Mouse (Mus musculus) heart, embryonic 11.5 days (tissue): ENCODE measurements at regions not wholly inside any gene's neighbourhood (a gene's known extent, or its start where the extent isn't known, plus 50 kb on each side); places are given as distances from the start of the nearest gene placed in this dataset.

ENCODE experiments used
- ATAC-seq: fragments of 200-750 bp; cut with Nextera tagmentation; replicated peaks from 2 replicates; pipeline ENCODE4 v1.8.0; 2017; ENCODE audit warnings: moderate library complexity; ENCODE audit not compliant: insufficient number of reproducible peaks, low FRiP score, low TSS enrichment
- H3K27ac ChIP-seq: fragments of 300-500 bp; sonication (generic); 2 replicates; pipeline ENCODE4 v1.5.1; 2014; ENCODE audit warnings: mild to moderate bottlenecking, low read depth, low read length
- H3K27me3 ChIP-seq: fragments of 300-500 bp; sonication (generic); 2 replicates; pipeline ENCODE4 v1.6.1; 2014; ENCODE audit warnings: mild to moderate bottlenecking, low read length, mixed read lengths; ENCODE audit not compliant: control insufficient read depth, insufficient read depth
- H3K36me3 ChIP-seq: fragments of 300-500 bp; sonication (generic); 2 replicates; pipeline ENCODE4 v1.6.1; 2014; ENCODE audit warnings: mild to moderate bottlenecking, low read length, moderate library complexity, mixed read lengths; ENCODE audit not compliant: control insufficient read depth, insufficient read depth
- H3K4me1 ChIP-seq: fragments of 300-500 bp; sonication (generic); 2 replicates; pipeline ENCODE4 v1.6.1; 2014; ENCODE audit warnings: low read length; ENCODE audit not compliant: control insufficient read depth, insufficient read depth
- H3K4me2 ChIP-seq: fragments of 300-500 bp; sonication (generic); 2 replicates; pipeline ENCODE4 v1.6.1; 2014; ENCODE audit warnings: mild to moderate bottlenecking, moderate library complexity
- H3K4me3 ChIP-seq: fragments of 300-500 bp; sonication (generic); 2 replicates; pipeline ENCODE4 v1.5.1; 2014; ENCODE audit warnings: low read depth, low read length
- H3K9ac ChIP-seq: fragments of 300-500 bp; sonication (generic); 2 replicates; pipeline ENCODE4 v1.6.1; 2014; ENCODE audit warnings: mild to moderate bottlenecking, low read depth, low read length, moderate library complexity
- H3K9me3 ChIP-seq: fragments of 300-500 bp; sonication (generic); replicated peaks from 2 replicates; pipeline ENCODE4 v1.6.1; 2016; ENCODE audit warnings: low read length; ENCODE audit not compliant: control insufficient read depth
- WGBS: fragments of 180-500 bp; shearing (Covaris S2); extraction: QIAGEN DNeasy Blood & Tissue Kit; methylation state at CpG from one replicate; pipeline ENCODE4 v1.1.7; 2014; ENCODE audit not compliant: insufficient replicate concordance; 5-methylcytosine and 5-hydroxymethylcytosine counted together

DNA sequence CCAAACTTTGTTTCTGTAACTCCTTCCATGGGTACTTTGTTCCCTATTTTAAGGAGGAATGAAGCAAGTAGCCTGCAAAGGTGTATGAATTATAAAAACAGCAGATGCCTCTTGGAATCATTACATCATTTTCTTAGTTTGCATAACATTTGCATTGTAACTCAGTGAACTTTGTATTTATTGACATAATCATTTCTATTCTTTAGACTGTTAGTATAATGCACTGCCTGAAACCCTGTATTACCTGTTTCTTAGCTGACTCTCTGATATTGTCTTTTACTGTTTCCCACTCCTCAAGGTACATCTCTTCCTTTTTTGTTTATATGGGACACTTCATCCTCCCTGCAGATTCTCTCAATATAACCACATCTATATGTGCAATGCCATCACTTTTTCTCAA, 820.6 kb upstream of the Lcorl start:
- Histone ChIP-seq H3K4me1 (no peaks in the 10 kb centered on the region), H3K4me2 (no peak overlapping the region), H3K9me3 (no peaks in the 10 kb centered on the region), H3K9ac (no peak overlapping the region), H3K27ac (no peak overlapping the region), H3K4me3 (no peak overlapping the region), H3K36me3 (no peaks in the 10 kb centered on the region), H3K27me3 (no peaks in the 10 kb centered on the region)
- no peak for ATAC-seq

DNA sequence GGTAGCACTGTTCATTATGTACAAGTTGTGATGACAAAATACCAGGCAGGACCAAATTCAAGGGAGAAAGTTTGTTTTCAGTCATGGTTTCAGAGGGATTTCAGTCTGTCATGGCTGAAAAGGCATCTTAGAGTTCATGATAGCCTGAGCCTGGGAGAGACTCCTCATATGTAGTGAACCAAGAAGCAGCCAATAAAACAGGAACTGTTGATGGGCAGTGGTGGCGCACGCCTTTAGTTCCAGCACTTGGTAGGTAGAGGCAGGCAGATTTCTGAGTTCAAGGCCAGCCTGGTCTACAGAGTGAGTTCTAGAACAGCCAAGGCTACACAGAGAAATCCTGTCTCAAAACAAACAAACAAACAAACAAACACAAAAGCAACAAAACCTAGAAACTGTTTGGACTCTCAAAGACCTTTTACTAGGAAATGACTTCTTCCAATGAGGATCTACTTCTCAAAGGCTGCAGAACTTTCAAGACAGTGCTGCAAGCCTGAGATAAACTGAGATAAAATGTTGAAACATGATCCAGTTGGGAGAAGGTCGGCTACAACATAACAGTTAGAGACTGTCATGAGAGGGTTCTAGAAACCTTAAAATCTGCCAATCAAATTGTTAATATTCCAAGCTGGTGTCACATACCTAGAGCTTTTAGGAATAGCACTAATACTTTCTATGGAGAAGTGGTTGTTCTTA, 817.5 kb upstream of the Lcorl start:
- H3K9me3 ChIP-seq = no peaks in the 10 kb centered on the region
- no peak overlapping the region for H3K4me3 ChIP-seq
- H3K36me3 ChIP-seq = no peaks in the 10 kb centered on the region
- no peaks in the 10 kb centered on the region for H3K4me1 ChIP-seq
- no peaks in the 10 kb centered on the region for H3K27me3 ChIP-seq
- no peak overlapping the region for H3K4me2 ChIP-seq
- ATAC-seq = no peak
- WGBS = 71% methylated on average over 3 of the region's 3 CpGs
- no peak overlapping the region for H3K9ac ChIP-seq
- H3K27ac ChIP-seq = no peak overlapping the region

DNA sequence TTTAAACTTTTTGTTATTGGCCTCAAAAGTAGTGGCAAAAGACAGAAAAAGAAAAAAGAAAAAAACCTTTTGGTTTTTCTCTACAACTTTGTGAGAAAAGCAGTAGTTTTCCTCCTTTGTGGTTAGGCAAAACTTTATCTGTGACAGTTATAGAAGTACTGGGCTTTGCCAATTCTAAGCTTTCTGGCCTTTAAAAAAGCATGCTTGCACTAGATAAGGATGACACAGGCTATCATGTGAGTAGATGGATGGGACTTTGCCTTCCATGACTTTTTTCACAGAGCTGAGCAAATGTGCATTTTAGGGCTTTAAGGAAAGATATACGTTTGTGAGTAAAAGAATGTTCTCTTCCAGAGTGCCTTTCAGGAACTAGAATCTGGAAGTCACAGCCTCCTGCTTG, 816.0 kb upstream of the Lcorl start:
- H3K4me1 ChIP-seq = no peaks in the 10 kb centered on the region
- 43% methylated on average over 1 of the region's 1 CpGs for WGBS
- no peaks in the 10 kb centered on the region for H3K9me3 ChIP-seq
- no peaks in the 10 kb centered on the region for H3K36me3 ChIP-seq
- no peak overlapping the region for H3K9ac ChIP-seq
- H3K27ac ChIP-seq = no peak overlapping the region
- no peak for ATAC-seq
- no peak overlapping the region for H3K4me2 ChIP-seq
- no peak overlapping the region for H3K4me3 ChIP-seq
- H3K27me3 ChIP-seq = no peaks in the 10 kb centered on the region

DNA sequence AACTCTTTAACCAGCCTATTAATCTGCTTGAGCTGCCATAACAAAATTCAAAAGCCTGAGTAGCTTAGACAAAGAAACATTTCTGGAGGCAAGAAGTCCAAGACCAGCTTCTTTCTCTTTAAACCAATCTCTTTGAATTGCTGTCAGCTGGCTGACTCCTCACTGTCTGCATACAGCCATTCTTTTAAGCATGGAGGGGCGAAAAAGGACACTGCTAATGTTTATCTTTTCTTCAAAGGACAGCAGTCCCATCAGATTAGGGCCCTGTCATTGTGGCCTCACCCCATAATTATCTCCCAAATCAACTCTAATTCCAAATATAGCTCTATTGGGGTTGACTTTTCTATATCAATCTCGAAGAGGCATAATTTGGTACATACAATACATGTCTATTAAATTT, 813.1 kb upstream of the Lcorl start:
- no peaks in the 10 kb centered on the region for H3K9me3 ChIP-seq
- H3K36me3 ChIP-seq = no peaks in the 10 kb centered on the region
- no peak for ATAC-seq

DNA sequence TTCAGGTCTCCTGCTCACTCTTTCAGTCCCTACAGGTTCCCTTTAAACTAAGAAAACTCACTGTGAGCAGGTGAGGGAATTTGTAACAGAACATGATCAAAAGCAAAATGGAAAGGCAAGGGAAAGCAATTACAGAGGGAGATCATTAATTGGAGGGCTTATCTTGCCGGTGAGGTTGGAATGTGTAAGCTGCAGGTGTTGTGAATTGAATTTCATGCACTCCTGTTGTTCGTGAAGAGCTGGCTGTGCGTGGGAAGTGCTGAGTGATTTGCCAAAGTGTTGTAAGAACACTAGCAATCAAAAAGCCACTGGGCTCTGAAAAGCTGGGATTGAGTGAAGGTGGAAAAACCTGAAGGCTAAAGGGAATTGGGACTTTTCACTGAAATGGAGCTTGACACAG, 808.8 kb upstream of the Lcorl start:
- no peak overlapping the region for H3K27ac ChIP-seq
- WGBS = 24% methylated on average over 3 of the region's 3 CpGs
- H3K4me3 ChIP-seq = no peak overlapping the region
- H3K9me3 ChIP-seq = no peaks in the 10 kb centered on the region
- H3K27me3 ChIP-seq = no peaks in the 10 kb centered on the region
- H3K4me1 ChIP-seq = no peaks in the 10 kb centered on the region
- ATAC-seq = no peak
- H3K9ac ChIP-seq = no peak overlapping the region
- no peaks in the 10 kb centered on the region for H3K36me3 ChIP-seq
- no peak overlapping the region for H3K4me2 ChIP-seq

More for the DNA sequence above, 813.1 kb upstream of the Lcorl start:
- H3K27ac ChIP-seq = no peak overlapping the region
- no peaks in the 10 kb centered on the region for H3K4me1 ChIP-seq
- H3K27me3 ChIP-seq = no peaks in the 10 kb centered on the region
- no peak overlapping the region for H3K4me2 ChIP-seq
- 59% methylated on average over 2 of the region's 2 CpGs for WGBS
- H3K4me3 ChIP-seq = no peak overlapping the region
- H3K9ac ChIP-seq = no peak overlapping the region

DNA sequence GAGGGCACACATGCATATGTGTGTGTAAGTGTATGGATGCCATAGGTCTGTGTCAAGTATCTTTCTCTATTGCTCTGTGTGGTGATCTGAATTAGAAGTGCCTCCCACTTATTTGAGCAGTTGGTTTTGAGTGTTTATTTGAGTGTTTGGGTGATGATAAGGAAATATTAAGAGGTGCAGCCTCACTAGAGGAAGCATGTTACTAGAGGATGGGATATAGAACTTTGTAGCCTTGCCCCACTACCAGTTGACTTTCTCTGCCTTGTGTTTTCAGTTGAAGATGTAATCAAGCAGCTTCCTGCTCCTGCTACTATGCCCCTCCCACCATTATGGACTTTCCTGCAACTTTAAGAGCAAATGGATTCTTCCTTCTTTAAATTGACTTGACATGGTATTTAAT, 799.6 kb upstream of the Lcorl start:
- H3K4me3 ChIP-seq = no peak overlapping the region
- no peaks in the 10 kb centered on the region for H3K36me3 ChIP-seq
- H3K27ac ChIP-seq = no peak overlapping the region
- H3K4me2 ChIP-seq = no peak overlapping the region
- H3K4me1 ChIP-seq = no peaks in the 10 kb centered on the region
- ATAC-seq = no peak
- no peaks in the 10 kb centered on the region for H3K9me3 ChIP-seq
- H3K27me3 ChIP-seq = no peaks in the 10 kb centered on the region
- H3K9ac ChIP-seq = no peak overlapping the region

DNA sequence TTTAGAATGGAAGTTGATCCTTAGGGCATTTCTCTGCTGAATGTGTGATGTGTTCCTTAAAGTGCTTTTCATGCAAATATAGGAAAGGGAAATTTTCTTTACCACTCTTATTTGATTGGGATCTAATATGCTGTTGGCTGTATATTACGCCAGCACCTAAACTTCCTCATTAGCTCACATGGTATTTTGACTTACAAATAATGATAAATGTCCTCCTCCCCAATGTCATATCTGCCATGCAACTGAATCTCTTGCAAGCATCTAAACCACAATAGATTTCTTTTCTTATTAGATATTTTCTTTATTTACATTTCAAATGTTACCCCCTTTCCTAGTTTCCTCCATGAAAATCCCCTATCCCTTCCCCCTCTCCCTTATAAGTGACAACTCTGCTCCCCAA, 796.8 kb upstream of the Lcorl start:
- Histone ChIP-seq H3K4me3 (no peak overlapping the region), H3K4me2 (no peak overlapping the region), H3K27me3 (no peaks in the 10 kb centered on the region), H3K9ac (no peak overlapping the region), H3K9me3 (no peaks in the 10 kb centered on the region), H3K36me3 (no peaks in the 10 kb centered on the region), H3K27ac (no peak overlapping the region), H3K4me1 (no peaks in the 10 kb centered on the region)
- WGBS = 93% methylated on average over 1 of the region's 1 CpGs
- ATAC-seq = no peak

DNA sequence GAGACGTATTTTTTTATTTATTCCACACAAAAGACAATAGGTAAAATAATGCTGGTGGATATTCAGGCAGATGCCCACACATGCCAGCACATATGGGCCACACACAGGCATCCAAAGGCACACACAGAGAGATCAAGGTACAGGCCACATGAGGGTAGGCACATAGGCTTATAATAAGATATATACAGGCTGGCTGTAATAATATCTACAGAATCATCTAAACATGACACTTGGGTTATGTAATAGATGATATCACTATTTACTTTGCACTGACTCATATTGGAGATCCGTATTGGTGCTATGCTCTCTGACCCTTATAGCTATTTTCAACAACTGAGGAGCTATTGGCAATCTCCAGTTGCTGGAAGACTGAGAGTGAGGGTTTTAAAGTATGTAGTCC, 785.6 kb upstream of the Lcorl start:
- Histone ChIP-seq H3K4me1 (no peaks in the 10 kb centered on the region), H3K9ac (no peak overlapping the region), H3K36me3 (no peaks in the 10 kb centered on the region), H3K9me3 (no peaks in the 10 kb centered on the region), H3K4me2 (no peak overlapping the region), H3K4me3 (no peak overlapping the region), H3K27me3 (no peaks in the 10 kb centered on the region), H3K27ac (no peak overlapping the region)
- WGBS = 61% methylated on average over 2 of the region's 2 CpGs
- no peak for ATAC-seq

DNA sequence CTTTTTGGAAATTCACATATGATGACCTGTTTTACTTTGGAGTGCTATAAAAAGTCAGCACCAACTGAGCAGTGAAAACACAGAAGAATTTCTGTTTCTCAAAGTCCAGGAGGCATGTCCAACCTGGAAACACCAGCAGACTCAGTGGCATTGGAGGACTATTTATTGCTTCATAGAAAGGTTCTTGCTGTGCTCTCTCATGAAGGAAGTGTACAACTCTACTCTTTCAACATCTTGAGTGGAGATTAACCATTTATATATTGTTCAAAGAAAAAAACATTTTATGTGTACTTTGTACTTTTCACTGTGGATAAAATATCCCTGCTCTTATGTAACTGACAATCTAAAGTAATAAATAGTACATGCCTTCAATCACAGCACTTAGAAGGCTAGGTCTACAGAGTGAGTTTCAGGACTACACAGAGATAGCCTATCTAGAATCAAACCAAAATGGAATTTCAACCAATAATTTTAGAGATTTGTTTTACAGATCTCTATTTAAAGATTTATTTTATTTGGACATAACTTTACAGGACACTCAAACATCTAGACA, 777.8 kb upstream of the Lcorl start:
- Histone ChIP-seq H3K4me3 (no peak overlapping the region), H3K36me3 (no peaks in the 10 kb centered on the region), H3K9ac (no peak overlapping the region), H3K9me3 (no peaks in the 10 kb centered on the region), H3K4me1 (no peaks in the 10 kb centered on the region), H3K4me2 (no peak overlapping the region), H3K27ac (no peak overlapping the region), H3K27me3 (no peaks in the 10 kb centered on the region)
- ATAC-seq = no peak
